Mouse (Mus musculus) layer of hippocampus, adult 9-10 months (tissue): ENCODE data around the gene Eno2.

Source experiments
- DNase-seq: peaks from one replicate; pipeline ENCODE4 v3.0.0; 2022; ENCODE audit warnings: low spot score

The Eno2 gene

GRCm38 (mm10) chr6:124759259-124759658 lies 10.2 kb downstream of the Eno2 start:
- no peak for DNase-seq

- DNase-seq = no peak
These were observed 10.6 kb downstream of the Eno2 start for GRCm38 (mm10) chr6:124758849-124759232.

GRCm38 (mm10) chr6:124757909-124758848 lies 11.3 kb downstream of the Eno2 start:
- DNase-seq = no peak

- no peak for DNase-seq
These were observed 12.1 kb downstream of the Eno2 start for GRCm38 (mm10) chr6:124757351-124757880.

GRCm38 (mm10) chr6:124756652-124757350 lies 12.7 kb downstream of the Eno2 start:
- DNase-seq = no peak

GRCm38 (mm10) chr6:124755831-124756595 lies 13.5 kb downstream of the Eno2 start, which contains the start of the genes Gm45234 and Atn1:
Gene Gm45234 (minus strand): TSS chr6:124756021.
Gene Atn1 (minus strand): TSS chr6:124756524.
- no peak for DNase-seq

GRCm38 (mm10) chr6:124755306-124755705 lies 14.2 kb downstream of the Eno2 start:
- no peak for DNase-seq

- no peak for DNase-seq
These were observed 15.6 kb downstream of the Eno2 start for GRCm38 (mm10) chr6:124753861-124754260.

- no peak for DNase-seq
These were observed 19.1 kb downstream of the Eno2 start for GRCm38 (mm10) chr6:124750405-124750804.

- DNase-seq = no peak
These were observed 22.5 kb downstream of the Eno2 start for GRCm38 (mm10) chr6:124746654-124747632.

GRCm38 (mm10) chr6:124746296-124746605 lies 23.2 kb downstream of the Eno2 start:
- DNase-seq = no peak

- DNase-seq = peak; percentile 81
These were observed 23.8 kb downstream of the Eno2 start for GRCm38 (mm10) chr6:124745490-124746295.

GRCm38 (mm10) chr6:124744755-124745321 lies 24.6 kb downstream of the Eno2 start:
- no peak for DNase-seq

GRCm38 (mm10) chr6:124743647-124744046 lies 25.8 kb downstream of the Eno2 start:
- DNase-seq = no peak

- no peak for DNase-seq
These were observed 26.5 kb downstream of the Eno2 start for GRCm38 (mm10) chr6:124742839-124743514.

- DNase-seq = no peak
These were observed 27.6 kb downstream of the Eno2 start for GRCm38 (mm10) chr6:124741842-124742241.

- DNase-seq = peak; percentile 88
These were observed 28.3 kb downstream of the Eno2 start, which contains the start of gene Grcc10 for GRCm38 (mm10) chr6:124740888-124741761. Gene Grcc10 (minus strand): TSS chr6:124741374.
